Comparison of ENCODE assay signal across 9 mouse cellular contexts in genomic region chr13:21478759-21479670, GRCm38 (mm10). TPM values are rescaled to one million over a fixed set of nuclear protein-coding genes. Genes with fewer than 3 reads are reported as not detected.
DNase-seq lines count a peak whose midpoint lies in the region; ATAC-seq lines count a peak whose summit lies in the region.
"Not testable (repeated sequence)": the region's sequence is repeated elsewhere in the genome, so short reads cannot be mapped to it uniquely, and the experiment has no call there.
"Had no signal": no experiment of that assay in that cellular context is flagged by ENCODE, and none has a peak within 500 bp of the region (broad histone marks: within the 10 kb centered on the region; RNA-seq: fewer than 3 reads in every experiment).

Gene Zkscan4, plus strand, starts transcription at chr13:21478907.
Gene Gm10065, minus strand, starts transcription at chr13:21479441.

- not testable (repeated sequence) for H3K36me3 ChIP-seq in forebrain, embryonic 13.5 days (ENCODE audit: poor library complexity, severe bottlenecking); heart, embryonic 14.5 days (ENCODE audit: control insufficient read depth, insufficient read depth, low read length); kidney, embryonic 16.5 days (ENCODE audit: insufficient read depth, low read length); limb, embryonic 13.5 days; midbrain, embryonic 11.5 days (ENCODE audit: control insufficient read depth, insufficient read depth, low read length)

- not testable (repeated sequence) for H3K9me3 ChIP-seq in forebrain, embryonic 13.5 days (replicated peaks); heart, embryonic 14.5 days (ENCODE audit: control insufficient read depth, low read length); kidney, embryonic 16.5 days (ENCODE audit: low read length); limb, embryonic 13.5 days; midbrain, embryonic 11.5 days (ENCODE audit: control insufficient read depth, low read length)

- H3K27me3 ChIP-seq in forebrain, embryonic 13.5 days; heart, embryonic 14.5 days (ENCODE audit: control insufficient read depth, insufficient read depth, low read length); kidney, embryonic 16.5 days (ENCODE audit: insufficient read depth, low read length); limb, embryonic 13.5 days; midbrain, embryonic 11.5 days (ENCODE audit: control insufficient read depth, insufficient read depth, low read length): not testable (repeated sequence)

- DNase-seq in 416B (ENCODE audit: low read depth): peak; percentile 73
- peak; percentile 72 for DNase-seq in cerebellum, adult 11-12 months
- DNase-seq in midbrain, embryonic 11.5 days (ENCODE audit: low spot score, missing footprints): peak; percentile 96
- DNase-seq in right cerebral cortex, postnatal 4 days: peak; percentile 69

- peak within 1 kb of the TSS; percentile 73 for H3K27ac ChIP-seq in forebrain, embryonic 13.5 days
- peak within 1 kb of the TSS; percentile 68 to 85 for H3K27ac ChIP-seq in heart, embryonic 14.5 days (replicated peaks in 1 of 2; ENCODE audit: control insufficient read depth in 1 of 2, insufficient read depth in 1 of 2, low read depth in 2 of 2, low read length in 2 of 2)
- peak within 1 kb of the TSS; percentile 80 for H3K27ac ChIP-seq in kidney, embryonic 16.5 days (ENCODE audit: low read length)
- H3K27ac ChIP-seq in limb, embryonic 13.5 days: peak within 1 kb of the TSS; percentile 67; the same call in 1 of the 2 replicates
- not testable (repeated sequence) for H3K27ac ChIP-seq in midbrain, embryonic 11.5 days (ENCODE audit: low read depth, low read length)

- whole genome bisulfite sequencing in forebrain, embryonic 13.5 days: 5% methylated on average over 26 of the region's 31 CpGs
- WGBS in heart, embryonic 14.5 days: 3% methylated on average over 26 of the region's 31 CpGs
- WGBS in kidney, embryonic 16.5 days: 2% methylated on average over 30 of the region's 31 CpGs
- 3% methylated on average over 31 of the region's 31 CpGs for WGBS in limb, embryonic 13.5 days
- WGBS in midbrain, embryonic 11.5 days: 4% methylated on average over 26 of the region's 31 CpGs

- not testable (repeated sequence) for H3K4me1 ChIP-seq in forebrain, embryonic 13.5 days; heart, embryonic 14.5 days (ENCODE audit: control insufficient read depth in 2 of 2, insufficient read depth in 2 of 2, low read length in 2 of 2); kidney, embryonic 16.5 days (ENCODE audit: insufficient read depth, low read length); limb, embryonic 13.5 days; midbrain, embryonic 11.5 days (ENCODE audit: control insufficient read depth, insufficient read depth, low read length)

- H3K9ac ChIP-seq in forebrain, embryonic 13.5 days: peak within 1 kb of the TSS; percentile 71
- H3K9ac ChIP-seq in heart, embryonic 14.5 days (ENCODE audit: low read length): peak within 1 kb of the TSS; percentile 68
- H3K9ac ChIP-seq in kidney, embryonic 16.5 days (replicated peaks; ENCODE audit: low read length): peak within 1 kb of the TSS; percentile 73
- peak within 1 kb of the TSS; percentile 75 for H3K9ac ChIP-seq in limb, embryonic 13.5 days
- peak within 1 kb of the TSS; percentile 73 for H3K9ac ChIP-seq in midbrain, embryonic 11.5 days (ENCODE audit: low read length)

- H3K4me2 ChIP-seq in forebrain, embryonic 13.5 days: peak within 1 kb of the TSS; percentile 68
- peak within 1 kb of the TSS; percentile 71 for H3K4me2 ChIP-seq in heart, embryonic 14.5 days (ENCODE audit: low read length)
- peak within 1 kb of the TSS; percentile 68 for H3K4me2 ChIP-seq in kidney, embryonic 16.5 days (replicated peaks; ENCODE audit: low read depth, low read length)
- peak within 1 kb of the TSS; percentile 71 for H3K4me2 ChIP-seq in limb, embryonic 13.5 days (replicated peaks)
- peak within 1 kb of the TSS; percentile 58 for H3K4me2 ChIP-seq in midbrain, embryonic 11.5 days

- peak within 1 kb of the TSS; percentile 64 for H3K4me3 ChIP-seq in forebrain, embryonic 13.5 days
- H3K4me3 ChIP-seq in heart, embryonic 14.5 days (ENCODE audit: control insufficient read depth in 1 of 2, insufficient read depth in 1 of 2, low read depth in 1 of 2, low read length in 2 of 2): peak within 1 kb of the TSS; percentile 56 to 82
- peak within 1 kb of the TSS; percentile 77 for H3K4me3 ChIP-seq in kidney, embryonic 16.5 days (ENCODE audit: low read length)
- H3K4me3 ChIP-seq in limb, embryonic 13.5 days: peak within 1 kb of the TSS; percentile 61
- peak within 1 kb of the TSS; percentile 53 for H3K4me3 ChIP-seq in midbrain, embryonic 11.5 days (ENCODE audit: low read depth, low read length)

- peak; percentile 90 for ATAC-seq in forebrain, embryonic 13.5 days
- peak; percentile 79 for ATAC-seq in heart, embryonic 14.5 days (ENCODE audit: insufficient number of reproducible peaks, insufficient read depth, low FRiP score, low read depth)
- ATAC-seq in kidney, embryonic 16.5 days (ENCODE audit: low FRiP score, low TSS enrichment): peak; percentile 92
- ATAC-seq in limb, embryonic 13.5 days (ENCODE audit: low FRiP score, low read depth): peak; percentile 83
- peak; percentile 89 for ATAC-seq in midbrain, embryonic 11.5 days (ENCODE audit: low FRiP score)

RNA-seq across cellular contexts. Expression of gene Zkscan4, which starts in this region (rescaled TPM):
- 7.3 and 7.7 TPM in 2 replicates for polyA plus RNA-seq in forebrain, embryonic 13.5 days (2015; fragmentation: Nextera tagmentation; extraction: Ambion mirVana)
- polyA plus RNA-seq in heart, embryonic 14.5 days (2014; fragmentation: Nextera tagmentation; extraction: Ambion mirVana): 1.7 and 1.9 TPM in 2 replicates
- 4.5 TPM in 2 replicates for polyA plus RNA-seq in kidney, embryonic 16.5 days (2015; fragmentation: Nextera tagmentation; extraction: Ambion mirVana)
- polyA plus RNA-seq in limb, embryonic 13.5 days (2015; fragmentation: Nextera tagmentation; extraction: Ambion mirVana): 4.0 and 4.9 TPM in 2 replicates
- 3.9 and 4.2 TPM in 2 replicates for polyA plus RNA-seq in midbrain, embryonic 11.5 days (2014; fragmentation: Nextera tagmentation; extraction: Ambion mirVana)
- polyA plus RNA-seq: C2C12 had no signal

RNA-seq across cellular contexts. Expression of gene Gm10065, which starts in this region (rescaled TPM):
- not detected in 2 replicates for polyA plus RNA-seq in forebrain, embryonic 13.5 days (2015; fragmentation: Nextera tagmentation; extraction: Ambion mirVana)
- polyA plus RNA-seq in heart, embryonic 14.5 days (2014; fragmentation: Nextera tagmentation; extraction: Ambion mirVana): not detected in 2 replicates
- polyA plus RNA-seq in kidney, embryonic 16.5 days (2015; fragmentation: Nextera tagmentation; extraction: Ambion mirVana): not detected in 2 replicates
- polyA plus RNA-seq in limb, embryonic 13.5 days (2015; fragmentation: Nextera tagmentation; extraction: Ambion mirVana): not detected in 2 replicates
- polyA plus RNA-seq in midbrain, embryonic 11.5 days (2014; fragmentation: Nextera tagmentation; extraction: Ambion mirVana): not detected in 2 replicates
- polyA plus RNA-seq: C2C12 had no signal
